Mouse (Mus musculus) CH12.LX (cell line): ENCODE measurements at regions not wholly inside any gene's neighbourhood (a gene's known extent, or its start where the extent isn't known, plus 50 kb on each side); places are given as distances from the start of the nearest gene placed in this dataset.

Source experiments
- DNase-seq: peaks from one replicate; pipeline ENCODE4 v3.0.0-alpha.2; 2013; ENCODE audit errors: extremely low read depth
- H3K27ac ChIP-seq: 2 replicates; pipeline ENCODE4 v1.5.1; 2012; ENCODE audit warnings: low read depth, mild to moderate bottlenecking, control low read depth, moderate library complexity; ENCODE audit not compliant: insufficient read depth
- H3K27me3 ChIP-seq: replicated peaks from 2 replicates; pipeline ENCODE3; 2012; ENCODE audit warnings: inconsistent platforms
- H3K36me3 ChIP-seq, 2 experiments: replicated peaks in 1 of 2; 2 replicates each; pipeline versions ENCODE3 to v1.6.1; 2012; ENCODE audit warnings: inconsistent platforms in 1 of 2, low read length in 1 of 2, mild to moderate bottlenecking in 1 of 2, mixed read lengths in 1 of 2, moderate library complexity in 1 of 2; ENCODE audit not compliant: control insufficient read depth in 1 of 2, insufficient read depth in 1 of 2
- H3K4me1 ChIP-seq, 2 experiments: 2 replicates each; pipeline ENCODE4 v1.6.1; 2012; ENCODE audit warnings: inconsistent platforms in 1 of 2, moderate library complexity in 1 of 2; ENCODE audit not compliant: insufficient read depth in 2 of 2, control insufficient read depth in 1 of 2
- H3K4me2 ChIP-seq: 2 replicates; pipeline ENCODE4 v1.6.1; 2012; ENCODE audit warnings: low read depth, mild to moderate bottlenecking, control low read depth; ENCODE audit not compliant: poor library complexity, insufficient read depth, severe bottlenecking
- H3K4me3 ChIP-seq, 3 experiments: fragments of 150-350 bp in 1 of 3; sonication (generic) in 1 of 3; replicated peaks in 1 of 3; 2 replicates each; pipeline versions ENCODE3 to v1.5.1; 2011 to 2012; ENCODE audit warnings: low read depth in 2 of 3, low read length in 2 of 3, mild to moderate bottlenecking in 2 of 3, moderate library complexity in 2 of 3, control low read depth in 1 of 3, improper control_type of control experiment in 1 of 3, inconsistent platforms in 1 of 3, mixed read lengths in 1 of 3; ENCODE audit not compliant: poor library complexity in 1 of 3
- H3K79me2 ChIP-seq: replicated peaks from 2 replicates; pipeline ENCODE4 v1.6.1; 2012; ENCODE audit warnings: mild to moderate bottlenecking, moderate library complexity; ENCODE audit not compliant: control insufficient read depth, poor library complexity, insufficient read depth, severe bottlenecking; ENCODE audit errors: extremely low read depth
- H3K9ac ChIP-seq: 2 replicates; pipeline ENCODE4 v1.6.1; 2012; ENCODE audit warnings: low read depth, mild to moderate bottlenecking, control low read depth, moderate library complexity; ENCODE audit not compliant: insufficient read depth
- H3K9me3 ChIP-seq: replicated peaks from 2 replicates; pipeline ENCODE3; 2012; ENCODE audit warnings: low read length, inconsistent platforms, mixed read lengths
- BHLHE40 ChIP-seq: IDR thresholded peaks from 2 replicates; pipeline ENCODE4 v1.6.1; 2011; ENCODE audit warnings: mild to moderate bottlenecking, low read depth, low read length, improper control_type of control experiment
- CHD1 ChIP-seq: IDR thresholded peaks from 2 replicates; pipeline ENCODE4 v1.6.1; 2012; ENCODE audit warnings: low read depth, low read length, improper control_type of control experiment, inconsistent platforms
- ELF1 ChIP-seq: IDR thresholded peaks from 2 replicates; pipeline ENCODE4 v1.6.1; 2014; ENCODE audit warnings: low read depth, mild to moderate bottlenecking, inconsistent platforms, low read length, improper control_type of control experiment
- ETS1 ChIP-seq: conservative IDR thresholded peaks from 2 replicates; pipeline ENCODE4 v1.6.1; 2012; ENCODE audit warnings: low read depth, mild to moderate bottlenecking, inconsistent platforms, low read length, improper control_type of control experiment, moderate library complexity
- IRF4 ChIP-seq: IDR thresholded peaks from 2 replicates; pipeline ENCODE4 v1.6.1; 2014; ENCODE audit warnings: low read depth, mild to moderate bottlenecking, inconsistent platforms, low read length, improper control_type of control experiment
- KAT2A ChIP-seq: IDR thresholded peaks from 2 replicates; pipeline ENCODE4 v1.6.1; 2012; ENCODE audit warnings: low read length, improper control_type of control experiment, inconsistent platforms; ENCODE audit not compliant: insufficient replicate concordance
- MAFK ChIP-seq: IDR thresholded peaks from 2 replicates; pipeline ENCODE4 v1.6.1; 2011; ENCODE audit warnings: low read length, improper control_type of control experiment; ENCODE audit not compliant: insufficient replicate concordance
- MAX ChIP-seq: IDR thresholded peaks from 2 replicates; pipeline ENCODE4 v1.6.1; 2011; ENCODE audit warnings: low read length, improper control_type of control experiment
- MYC ChIP-seq: IDR thresholded peaks from 2 replicates; pipeline ENCODE4 v1.6.1; 2011; ENCODE audit warnings: low read depth, mild to moderate bottlenecking, improper control_type of control experiment, low read length
- NRF1 ChIP-seq: IDR thresholded peaks from 2 replicates; pipeline ENCODE4 v1.6.1; 2014; ENCODE audit warnings: low read depth, mild to moderate bottlenecking, inconsistent platforms, low read length, improper control_type of control experiment, moderate library complexity
- PAX5 ChIP-seq: IDR thresholded peaks from 2 replicates; pipeline ENCODE4 v1.6.1; 2012; ENCODE audit warnings: low read length, inconsistent platforms, mixed read lengths
- POLR2A ChIP-seq: IDR thresholded peaks from 2 replicates; pipeline ENCODE4 v1.6.1; 2011; ENCODE audit warnings: low read depth, mild to moderate bottlenecking, improper control_type of control experiment, low read length
- SIN3A ChIP-seq: IDR thresholded peaks from 2 replicates; pipeline ENCODE4 v1.6.1; 2012; ENCODE audit warnings: low read length, improper control_type of control experiment, inconsistent platforms
- SMC3 ChIP-seq: IDR thresholded peaks from 2 replicates; pipeline ENCODE4 v1.6.1; 2011; ENCODE audit warnings: low read depth, low read length, improper control_type of control experiment
- TCF12 ChIP-seq: IDR thresholded peaks from 2 replicates; pipeline ENCODE4 v1.6.1; 2014; ENCODE audit warnings: low read depth, mild to moderate bottlenecking, inconsistent platforms, low read length, improper control_type of control experiment
- USF1 ChIP-seq: IDR thresholded peaks from 2 replicates; pipeline ENCODE4 v1.6.1; 2014; ENCODE audit warnings: low read depth, mild to moderate bottlenecking, inconsistent platforms, low read length, improper control_type of control experiment
- USF2 ChIP-seq: conservative IDR thresholded peaks from 2 replicates; pipeline ENCODE4 v1.6.1; 2011; ENCODE audit warnings: low read depth, low read length, improper control_type of control experiment
- ZC3H11A ChIP-seq: IDR thresholded peaks from 2 replicates; pipeline ENCODE4 v1.6.1; 2012; ENCODE audit warnings: low read depth, mild to moderate bottlenecking, inconsistent platforms, low read length, improper control_type of control experiment
- ZNF384 ChIP-seq: IDR thresholded peaks from 2 replicates; pipeline ENCODE4 v1.6.1; 2012; ENCODE audit warnings: low read depth, low read length, improper control_type of control experiment, inconsistent platforms
- dilution Hi-C: fragments of 300-500 bp; cut with MboI; formaldehyde crosslinking; loops from 2 replicates; pipeline ENCODE4 v1.14.3; 2020; ENCODE audit warnings: low sequenced_read_pairs; ENCODE audit not compliant: extremely low pct_unique_long_range_greater_than_20kb, extremely low pct_ligation_motif_present
- in situ Hi-C: fragments of 300-500 bp; cut with MboI; formaldehyde crosslinking; loops from 3 replicates; pipeline ENCODE4 v1.14.3; 2019; ENCODE audit warnings: low sequenced_read_pairs, low pct_ligation_motif_present, low pct_unique_long_range_greater_than_20kb, mixed read lengths

DNA sequence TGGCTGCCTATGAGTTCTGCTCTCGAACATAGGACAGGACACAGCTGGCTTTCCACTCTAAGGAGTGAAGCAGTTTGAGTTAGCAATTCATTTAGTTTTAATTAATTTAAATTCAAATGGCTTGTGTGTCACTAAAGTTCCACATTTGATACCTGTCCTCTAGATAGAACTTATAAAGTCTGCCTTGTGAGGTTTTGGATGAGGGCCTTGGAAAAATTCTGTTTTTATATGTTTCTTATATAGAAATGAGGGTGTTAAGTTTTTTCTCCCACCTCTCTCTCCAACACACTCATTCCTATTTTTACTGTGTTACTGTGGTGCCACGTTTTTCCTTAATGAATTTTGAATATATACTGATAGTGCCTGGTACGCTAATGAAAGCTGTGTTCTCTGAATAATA, 371.3 kb upstream of the Lcorl start:
- H3K4me3 ChIP-seq = no peak overlapping the region
- H3K4me2 ChIP-seq = no peak overlapping the region
- H3K36me3 ChIP-seq = no peaks in the 10 kb centered on the region
- H3K4me1 ChIP-seq = no peaks in the 10 kb centered on the region
- no peaks in the 10 kb centered on the region for H3K27me3 ChIP-seq
- no peak overlapping the region for H3K9ac ChIP-seq
- DNase-seq = no peak
- TF ChIP-seq ETS1 (no peak), CHD1 (no peak), MAX (no peak), MAFK (no peak), ZC3H11A (no peak), NRF1 (no peak), ZNF384 (no peak), PAX5 (no peak), USF1 (no peak), SMC3 (no peak), USF2 (no peak), BHLHE40 (no peak)
- H3K27ac ChIP-seq = no peak overlapping the region
- no peaks in the 10 kb centered on the region for H3K79me2 ChIP-seq
- dilution Hi-C loops = no loop called here
- in situ Hi-C loops = no loop called here
- H3K9me3 ChIP-seq = no peaks in the 10 kb centered on the region

DNA sequence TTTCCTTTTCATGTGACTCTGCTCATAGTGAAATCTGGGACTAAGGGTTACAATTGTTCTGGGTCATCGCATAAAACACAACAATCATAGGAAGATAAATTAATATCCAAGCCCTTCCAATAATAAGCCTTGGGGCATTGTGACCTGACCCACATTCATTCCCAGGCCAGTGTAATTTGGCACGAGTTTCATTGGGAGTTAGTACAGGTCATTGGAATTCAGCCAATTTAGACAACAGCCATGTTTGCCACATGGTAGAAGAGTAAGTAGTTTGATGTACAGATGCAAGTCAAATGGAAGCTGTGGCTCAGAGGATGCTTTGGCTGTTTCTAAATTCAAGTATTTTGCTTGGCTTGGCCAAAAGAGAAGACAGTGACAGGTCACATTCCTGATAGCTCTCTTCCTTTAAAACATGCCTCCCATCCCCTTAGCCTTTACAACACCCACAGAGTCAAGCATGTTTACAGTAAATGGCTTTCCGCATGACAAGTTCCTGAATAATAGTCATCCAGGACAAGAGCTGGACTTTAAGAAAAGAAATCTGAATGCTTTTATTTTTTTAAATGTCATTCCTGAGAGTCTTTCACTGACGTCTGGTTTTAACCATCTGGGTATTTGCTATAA, 355.5 kb upstream of the Lcorl start:
- H3K27me3 ChIP-seq = no peaks in the 10 kb centered on the region
- TF ChIP-seq POLR2A (no peak), IRF4 (no peak), CHD1 (no peak), KAT2A (no peak), SIN3A (no peak), ETS1 (no peak), MYC (no peak), USF1 (no peak), PAX5 (no peak), ELF1 (no peak), TCF12 (no peak), MAFK (no peak)
- TF ChIP-seq, all 38 proteins: peak for 0
- H3K36me3 ChIP-seq = no peaks in the 10 kb centered on the region
- no peak for DNase-seq
- no peak overlapping the region for H3K4me2 ChIP-seq
- no peak overlapping the region for H3K9ac ChIP-seq
- H3K4me1 ChIP-seq = no peaks in the 10 kb centered on the region
- in situ Hi-C loops = no loop called here
- H3K4me3 ChIP-seq = no peak overlapping the region
- H3K9me3 ChIP-seq = no peaks in the 10 kb centered on the region
- H3K79me2 ChIP-seq = no peaks in the 10 kb centered on the region
- H3K27ac ChIP-seq = no peak overlapping the region
- dilution Hi-C loops = no loop called here
